Mouse (Mus musculus): ENCODE data around the gene Dhrs13.

Gene Dhrs13

GRCm38 (mm10) chr11:78031947-78032808, at the start of gene Dhrs13:
Gene Dhrs13 (plus strand): TSS chr11:78032280.
- peak; percentile 96 for DNase-seq (ENCODE audit: extremely low read depth, insufficient read length, low spot score)

GRCm38 (mm10) chr11:77982441-77982905, 49.6 kb upstream of the Dhrs13 start, which contains the start of gene Phf12:
Gene Phf12 (plus strand): TSS chr11:77982754.
- DNase-seq (ENCODE audit: extremely low read depth, insufficient read length, low spot score): peak; percentile 100

- peak; percentile 68 for DNase-seq (ENCODE audit: extremely low read depth, insufficient read length, low spot score)
Observed at GRCm38 (mm10) chr11:77983191-77983936, 48.7 kb upstream of the Dhrs13 start.

GRCm38 (mm10) chr11:77983937-77984835, 47.9 kb upstream of the Dhrs13 start:
- peak; percentile 78 for DNase-seq (ENCODE audit: extremely low read depth, insufficient read length, low spot score)

GRCm38 (mm10) chr11:77984836-77985231, 47.2 kb upstream of the Dhrs13 start:
- DNase-seq (ENCODE audit: extremely low read depth, insufficient read length, low spot score): no peak

GRCm38 (mm10) chr11:77985541-77986065, 46.5 kb upstream of the Dhrs13 start:
- DNase-seq (ENCODE audit: extremely low read depth, insufficient read length, low spot score): no peak

- no peak for DNase-seq (ENCODE audit: extremely low read depth, insufficient read length, low spot score)
Observed at GRCm38 (mm10) chr11:77989071-77989690, 42.9 kb upstream of the Dhrs13 start.

- no peak for DNase-seq (ENCODE audit: extremely low read depth, insufficient read length, low spot score)
Observed at GRCm38 (mm10) chr11:77995556-77995955, 36.5 kb upstream of the Dhrs13 start.

- no peak for DNase-seq (ENCODE audit: extremely low read depth, insufficient read length, low spot score)
Observed at GRCm38 (mm10) chr11:78006446-78006845, 25.6 kb upstream of the Dhrs13 start.

- no peak for DNase-seq (ENCODE audit: extremely low read depth, insufficient read length, low spot score)
Observed at GRCm38 (mm10) chr11:78019676-78020075, 12.4 kb upstream of the Dhrs13 start.

GRCm38 (mm10) chr11:78023607-78024006, 8.5 kb upstream of the Dhrs13 start:
- peak; percentile 32 for DNase-seq (ENCODE audit: extremely low read depth, insufficient read length, low spot score)

- DNase-seq (ENCODE audit: extremely low read depth, insufficient read length, low spot score): no peak
Observed at GRCm38 (mm10) chr11:78029240-78029639, 2.8 kb upstream of the Dhrs13 start.

- no peak for DNase-seq (ENCODE audit: extremely low read depth, insufficient read length, low spot score)
Observed at GRCm38 (mm10) chr11:78030600-78030999, 1.5 kb upstream of the Dhrs13 start.

GRCm38 (mm10) chr11:78031389-78031788, 691 bp upstream of the Dhrs13 start:
- no peak for DNase-seq (ENCODE audit: extremely low read depth, insufficient read length, low spot score)

GRCm38 (mm10) chr11:78032809-78033195, 722 bp downstream of the Dhrs13 start:
- DNase-seq (ENCODE audit: extremely low read depth, insufficient read length, low spot score): no peak

- DNase-seq (ENCODE audit: extremely low read depth, insufficient read length, low spot score): no peak
Observed at GRCm38 (mm10) chr11:78033931-78034617, 2.0 kb downstream of the Dhrs13 start.

- DNase-seq (ENCODE audit: extremely low read depth, insufficient read length, low spot score): no peak
Observed at GRCm38 (mm10) chr11:78036791-78037190, 4.7 kb downstream of the Dhrs13 start.

GRCm38 (mm10) chr11:78037831-78038752, 6.0 kb downstream of the Dhrs13 start, which contains the start of gene Flot2:
Gene Flot2 (plus strand): TSS chr11:78037931.
- peak; percentile 76 for DNase-seq (ENCODE audit: extremely low read depth, insufficient read length, low spot score)

All from 3134 (cell line).